Mouse (Mus musculus) MEL (cell line): ENCODE results near the gene Brip1. TPM values are rescaled to one million over a fixed set of nuclear protein-coding genes. Genes with fewer than 3 reads are reported as not detected.

ENCODE experiments used
- DNase-seq: peaks from one replicate; pipeline ENCODE4 v3.0.0; 2011; ENCODE audit warnings: low read depth, low spot score
- H3K27ac ChIP-seq: 2 replicates; pipeline ENCODE4 v1.5.1; 2012; ENCODE audit warnings: low read depth, mild to moderate bottlenecking, control low read depth, low read length, moderate library complexity; ENCODE audit not compliant: control insufficient read depth
- H3K27me3 ChIP-seq, 2 experiments: fragments of 150-350 bp in 1 of 2; sonication (generic) in 1 of 2; 2 replicates each; pipeline ENCODE4 v1.6.1; 2012; ENCODE audit warnings: low read length in 2 of 2, mild to moderate bottlenecking in 2 of 2, improper control_type of control experiment in 1 of 2, moderate library complexity in 1 of 2; ENCODE audit not compliant: insufficient read depth in 2 of 2, control insufficient read depth in 1 of 2
- H3K36me3 ChIP-seq, 2 experiments: 2 replicates each; pipeline ENCODE4 v1.6.1; 2012 to 2014; ENCODE audit warnings: low read length in 2 of 2, improper control_type of control experiment in 1 of 2, inconsistent platforms in 1 of 2, mild to moderate bottlenecking in 1 of 2; ENCODE audit not compliant: insufficient read depth in 2 of 2, control insufficient read depth in 1 of 2
- H3K4me1 ChIP-seq, 2 experiments: fragments of 150-350 bp in 1 of 2; sonication (generic) in 1 of 2; 2 replicates each; pipeline ENCODE4 v1.6.1; 2012; ENCODE audit warnings: low read length in 2 of 2, improper control_type of control experiment in 1 of 2, mild to moderate bottlenecking in 1 of 2; ENCODE audit not compliant: insufficient read depth in 2 of 2, control insufficient read depth in 1 of 2
- H3K4me3 ChIP-seq, 2 experiments: fragments of 150-350 bp in 1 of 2; sonication (generic) in 1 of 2; 2 replicates each; pipeline ENCODE4 v1.5.1; 2012; ENCODE audit warnings: low read depth in 2 of 2, low read length in 2 of 2, mild to moderate bottlenecking in 2 of 2, moderate library complexity in 2 of 2, control low read depth in 1 of 2, improper control_type of control experiment in 1 of 2; ENCODE audit not compliant: control insufficient read depth in 1 of 2, insufficient read depth in 1 of 2
- H3K79me2 ChIP-seq: 2 replicates; pipeline ENCODE4 v1.6.1; 2012; ENCODE audit warnings: mild to moderate bottlenecking, low read length, moderate library complexity; ENCODE audit not compliant: control insufficient read depth, poor library complexity, insufficient read depth
- H3K9ac ChIP-seq: 2 replicates; pipeline ENCODE4 v1.6.1; 2012; ENCODE audit warnings: low read depth, mild to moderate bottlenecking, control low read depth, low read length, moderate library complexity; ENCODE audit not compliant: control insufficient read depth, poor library complexity, severe bottlenecking
- H3K9me3 ChIP-seq: fragments of 150-350 bp; sonication (generic); replicated peaks from 2 replicates; pipeline ENCODE4 v1.6.1; 2012; ENCODE audit warnings: mild to moderate bottlenecking, low read length, improper control_type of control experiment, moderate library complexity; ENCODE audit not compliant: insufficient read depth
- CHD1 ChIP-seq: IDR thresholded peaks from 2 replicates; pipeline ENCODE4 v1.6.1; 2012; ENCODE audit warnings: low read depth, mild to moderate bottlenecking, inconsistent platforms, low read length, improper control_type of control experiment
- CHD2 ChIP-seq: IDR thresholded peaks from 2 replicates; pipeline ENCODE4 v1.6.1; 2011; ENCODE audit warnings: low read length, improper control_type of control experiment
- EP300 ChIP-seq, 2 experiments: IDR thresholded peaks; 2 replicates each; pipeline ENCODE4 v1.6.1; 2011; ENCODE audit warnings: improper control_type of control experiment in 2 of 2, low read length in 2 of 2, low read depth in 1 of 2, mild to moderate bottlenecking in 1 of 2
- ETS1 ChIP-seq: IDR thresholded peaks from 2 replicates; pipeline ENCODE4 v1.6.1; 2012; ENCODE audit warnings: low read depth, mild to moderate bottlenecking, inconsistent platforms, low read length, improper control_type of control experiment, moderate library complexity
- GATA1 ChIP-seq: IDR thresholded peaks from 2 replicates; pipeline ENCODE4 v1.6.1; 2011; ENCODE audit warnings: low read depth, low read length, improper control_type of control experiment
- JUND ChIP-seq: IDR thresholded peaks from 2 replicates; pipeline ENCODE4 v1.6.1; 2011; ENCODE audit warnings: low read depth, mild to moderate bottlenecking, improper control_type of control experiment, low read length
- MAFK ChIP-seq: IDR thresholded peaks from 2 replicates; pipeline ENCODE4 v1.6.1; 2011; ENCODE audit warnings: low read depth, mild to moderate bottlenecking, low read length, improper control_type of control experiment, borderline replicate concordance
- MXI1 ChIP-seq: IDR thresholded peaks from 2 replicates; pipeline ENCODE4 v1.6.1; 2011; ENCODE audit warnings: mild to moderate bottlenecking, low read depth, low read length, improper control_type of control experiment
- MYB ChIP-seq: IDR thresholded peaks from 2 replicates; pipeline ENCODE4 v1.6.1; 2011; ENCODE audit warnings: mild to moderate bottlenecking, low read depth, low read length, improper control_type of control experiment
- MYC ChIP-seq: IDR thresholded peaks from 2 replicates; pipeline ENCODE4 v1.6.1; 2011; ENCODE audit warnings: low read depth, mild to moderate bottlenecking, low read length, improper control_type of control experiment, moderate library complexity
- NELFE ChIP-seq: IDR thresholded peaks from 2 replicates; pipeline ENCODE4 v1.6.1; 2011; ENCODE audit warnings: low read depth, low read length, improper control_type of control experiment
- NRF1 ChIP-seq: IDR thresholded peaks from 2 replicates; pipeline ENCODE4 v1.6.1; 2014; ENCODE audit warnings: low read depth, mild to moderate bottlenecking, inconsistent platforms, low read length, improper control_type of control experiment, moderate library complexity; ENCODE audit not compliant: poor library complexity, insufficient read depth, severe bottlenecking
- POLR2A ChIP-seq, 2 experiments: IDR thresholded peaks; 2 replicates each; pipeline ENCODE4 v1.6.1; 2011 to 2012; ENCODE audit warnings: low read length in 2 of 2, mild to moderate bottlenecking in 2 of 2, control low read depth in 1 of 2, improper control_type of control experiment in 1 of 2, low read depth in 1 of 2, moderate library complexity in 1 of 2; ENCODE audit not compliant: control insufficient read depth in 1 of 2, insufficient read depth in 1 of 2, poor library complexity in 1 of 2
- RAD21 ChIP-seq: IDR thresholded peaks from 2 replicates; pipeline ENCODE4 v1.6.1; 2011; ENCODE audit warnings: mild to moderate bottlenecking, low read depth, low read length, improper control_type of control experiment
- SIN3A ChIP-seq: IDR thresholded peaks from 2 replicates; pipeline ENCODE4 v1.6.1; 2012; ENCODE audit warnings: low read length, improper control_type of control experiment, inconsistent platforms
- TCF12 ChIP-seq: IDR thresholded peaks from 2 replicates; pipeline ENCODE4 v1.6.1; 2014; ENCODE audit warnings: low read depth, mild to moderate bottlenecking, inconsistent platforms, low read length, improper control_type of control experiment, moderate library complexity
- UBTF ChIP-seq: IDR thresholded peaks from 2 replicates; pipeline ENCODE4 v1.6.1; 2012; ENCODE audit warnings: low read depth, mild to moderate bottlenecking, inconsistent platforms, low read length, improper control_type of control experiment, moderate library complexity, borderline replicate concordance; ENCODE audit not compliant: insufficient read depth
- USF1 ChIP-seq: IDR thresholded peaks from 2 replicates; pipeline ENCODE4 v1.6.1; 2014; ENCODE audit warnings: low read depth, mild to moderate bottlenecking, inconsistent platforms, low read length, improper control_type of control experiment, moderate library complexity
- USF2 ChIP-seq, 2 experiments: IDR thresholded peaks; 2 replicates each; pipeline ENCODE4 v1.6.1; 2011 to 2012; ENCODE audit warnings: improper control_type of control experiment in 2 of 2, low read length in 2 of 2, borderline replicate concordance in 1 of 2, inconsistent platforms in 1 of 2, low read depth in 1 of 2, mild to moderate bottlenecking in 1 of 2; ENCODE audit not compliant: insufficient read depth in 1 of 2
- polyA plus RNA-seq, 2 experiments: library from polyadenylated mRNA; stranded (reverse) in 1 of 2; unstranded in 1 of 2; fragments of >175 nt in 1 of 2; fragments of >200 nt in 1 of 2; gene quantifications; 2 replicates each; pipeline versions ENCODE4 v1.2.1 to v1.2.4; 2012; ENCODE audit warnings: low replicate concordance in 2 of 2, low read depth in 1 of 2; ENCODE audit not compliant: insufficient read length in 2 of 2, insufficient read depth in 1 of 2, missing spikeins in 1 of 2
- total RNA-seq: library from RNA; depleted of rRNA; stranded (reverse); fragments of 300-350 nt; gene quantifications from 2 replicates; pipeline ENCODE4 v1.2.3, GENCODE M21; 2012

Brip1 gene
- total and polyA plus RNA-seq, 3 experiments = 13.4 to 20.9 (median 14.9) TPM

DNA sequence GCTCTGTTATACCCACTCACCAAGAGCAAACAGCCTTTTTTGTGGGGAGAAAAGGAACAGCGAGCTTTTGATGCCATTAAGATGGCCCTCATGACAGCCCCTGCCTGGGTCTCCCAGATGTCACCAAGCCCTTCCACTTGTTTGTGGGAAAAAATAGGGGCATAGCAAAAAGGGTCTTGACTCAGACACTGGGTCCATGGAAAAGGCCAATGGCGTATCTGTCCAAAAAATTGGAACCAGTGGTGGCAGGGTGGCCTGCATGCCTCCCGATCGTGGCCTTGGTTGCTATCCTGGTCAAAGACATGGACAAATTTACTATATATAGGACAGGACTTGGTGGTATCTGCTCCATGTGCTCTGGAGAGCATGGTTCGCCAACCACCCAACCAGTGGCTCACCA lies 4.0 kb upstream of the Brip1 start:
- Histone ChIP-seq H3K27me3 (no peaks in the 10 kb centered on the region), H3K4me1 (peaks cover 12 to 21% of the 10 kb centered on the region in 2 experiments), H3K9ac (no peak overlapping the region), H3K79me2 (peaks cover 40% of the 10 kb centered on the region), H3K27ac (no peak overlapping the region)
- no peak for TF ChIP-seq CHD2
- TF ChIP-seq NELFE = no peak
- no peak for TF ChIP-seq POLR2A (IDR thresholded peaks at IDR 0.05; ENCODE audit: control insufficient read depth in 1 of 2, insufficient read depth in 1 of 2, low read depth in 1 of 2, low read length in 2 of 2, poor library complexity in 1 of 2)
- no peak for TF ChIP-seq MXI1
- no peak for TF ChIP-seq CHD1
- TF ChIP-seq USF1 = no peak
- TF ChIP-seq USF2 (IDR thresholded peaks at IDR 0.05; ENCODE audit: borderline replicate concordance in 1 of 2, insufficient read depth in 1 of 2, low read depth in 1 of 2, low read length in 2 of 2) = no peak
- no peak for TF ChIP-seq TCF12
- TF ChIP-seq NRF1 = no peak
- no peak for TF ChIP-seq EP300 (IDR thresholded peaks at IDR 0.05; ENCODE audit: low read depth in 1 of 2, low read length in 2 of 2)
- TF ChIP-seq, all 39 proteins: peak for 0
- DNase-seq = no peak
- Histone ChIP-seq H3K9me3 (no peaks in the 10 kb centered on the region), H3K36me3 (peaks cover 17 to 32% of the 10 kb centered on the region in 2 experiments), H3K4me3 (no peak overlapping the region)

DNA sequence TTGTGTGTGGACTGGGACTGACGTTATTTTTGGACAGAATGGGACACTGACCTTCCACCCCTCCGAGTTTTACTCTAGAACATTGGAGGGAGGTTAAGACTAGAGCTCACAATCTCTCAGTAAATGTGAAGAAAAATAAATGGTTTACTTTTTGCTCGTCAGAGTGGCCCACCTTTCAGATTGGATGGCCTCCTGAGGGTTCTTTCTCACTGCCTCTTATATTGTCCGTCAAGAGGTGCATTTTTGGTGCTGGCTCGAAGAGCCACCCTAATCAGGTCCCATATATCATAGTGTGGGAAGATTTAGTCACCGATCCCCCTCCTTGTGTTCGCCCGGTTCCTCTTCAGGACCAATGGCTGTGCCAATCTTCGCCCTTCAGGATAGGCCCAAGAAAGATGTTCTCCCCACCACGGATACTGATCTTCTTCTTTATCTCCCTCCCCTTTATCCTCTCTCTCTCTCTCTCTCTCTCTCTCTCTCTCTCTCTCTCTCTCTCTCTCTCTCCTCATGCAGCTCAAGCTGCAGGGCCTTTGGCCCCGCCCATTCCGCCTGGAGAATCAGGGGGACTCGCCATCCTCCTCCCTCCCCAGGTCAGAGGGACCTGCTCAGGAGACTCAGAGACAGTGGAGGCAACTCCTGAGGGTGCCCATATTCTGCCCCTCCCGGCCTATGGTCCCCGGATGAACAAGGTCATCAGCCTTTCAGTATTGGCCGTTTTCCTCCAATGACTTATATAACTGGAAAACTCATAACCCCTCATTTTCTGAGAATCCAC lies 1.1 kb upstream of the Brip1 start:
- no peak; the same call in 1 of the 2 replicates for TF ChIP-seq SIN3A
- no peak for TF ChIP-seq UBTF
- TF ChIP-seq MYB = no peak
- TF ChIP-seq GATA1 = peak; percentile 52
- 0 out of 2 replicates have a peak, but pooled peaks have one; percentile 14 for TF ChIP-seq NELFE
- 0 out of 2 replicates have a peak, but pooled peaks have one; percentile 55 for TF ChIP-seq MYC
- TF ChIP-seq JUND = peak; percentile 96
- peak; percentile 26; the same call in 1 of the 2 replicates for TF ChIP-seq ETS1
- TF ChIP-seq TCF12 = peak; percentile 43
- no peak for TF ChIP-seq MAFK
- no peak for TF ChIP-seq RAD21
- TF ChIP-seq EP300 (IDR thresholded peaks at IDR 0.05; ENCODE audit: low read depth in 1 of 2, low read length in 2 of 2) = peak in 1 of 2 experiments; percentile 33; a peak in 1 of 4 replicates
- Histone ChIP-seq H3K9ac (peak overlapping the region; percentile 96), H3K27me3 (no peaks in the 10 kb centered on the region), H3K36me3 (peaks cover 4 to 16% of the 10 kb centered on the region in 2 experiments), H3K4me1 (peaks cover 7 to 8% of the 10 kb centered on the region in 2 experiments), H3K9me3 (no peaks in the 10 kb centered on the region), H3K79me2 (peaks cover 41% of the 10 kb centered on the region), H3K27ac (peak overlapping the region; percentile 99), H3K4me3 (peak overlapping the region; percentile 78 to 95)
- DNase-seq = peak; percentile 73
